Mouse (Mus musculus) CH12.LX (cell line): ENCODE measurements at regions not wholly inside any gene's neighbourhood (a gene's known extent, or its start where the extent isn't known, plus 50 kb on each side); places are given as distances from the start of the nearest gene placed in this dataset.

Experiments
- CTCF ChIP-seq, 2 experiments: IDR thresholded peaks in 1 of 2; conservative IDR thresholded peaks in 1 of 2; 2 replicates each; pipeline ENCODE4 v1.5.1; 2011 to 2012; ENCODE audit warnings: low read depth in 2 of 2, low read length in 2 of 2, improper control_type of control experiment in 1 of 2, inconsistent platforms in 1 of 2, mild to moderate bottlenecking in 1 of 2, moderate library complexity in 1 of 2
- E2F4 ChIP-seq: IDR thresholded peaks from 2 replicates; pipeline ENCODE4 v1.6.1; 2011; ENCODE audit warnings: low read depth, low read length, improper control_type of control experiment; ENCODE audit not compliant: insufficient replicate concordance
- NELFE ChIP-seq: IDR thresholded peaks from 2 replicates; pipeline ENCODE4 v1.6.1; 2011; ENCODE audit warnings: low read depth, low read length, improper control_type of control experiment
- POLR2A ChIP-seq: IDR thresholded peaks from 2 replicates; pipeline ENCODE4 v1.6.1; 2011; ENCODE audit warnings: low read depth, mild to moderate bottlenecking, improper control_type of control experiment, low read length
- POLR2AphosphoS2 ChIP-seq: IDR thresholded peaks from 2 replicates; pipeline ENCODE4 v1.6.1; 2011; ENCODE audit warnings: low read depth, low read length, improper control_type of control experiment
- SIN3A ChIP-seq: IDR thresholded peaks from 2 replicates; pipeline ENCODE4 v1.6.1; 2012; ENCODE audit warnings: low read length, improper control_type of control experiment, inconsistent platforms

- TF ChIP-seq SIN3A, result no peak
- TF ChIP-seq POLR2AphosphoS2, result no peak
- no peak for TF ChIP-seq POLR2A
- TF ChIP-seq CTCF (conservative IDR thresholded peaks at IDR 0.05 in 1 of 2, IDR thresholded peaks at IDR 0.05 in 1 of 2; ENCODE audit: low read depth in 2 of 2, low read length in 2 of 2), result no peak
- no peak for TF ChIP-seq E2F4
- no peak for TF ChIP-seq NELFE
Observed at GRCm38 (mm10) chr13:33763295-33763916, 79.8 kb downstream of the Serpinb6e start.
